ENCODE assay signal across 9 mouse cellular contexts in genomic region chr17:80471056-80471802, GRCm38 (mm10). TPM values are rescaled to one million over a fixed set of nuclear protein-coding genes. Genes with fewer than 3 reads are reported as not detected.
DNase-seq lines count a peak whose midpoint lies in the region; ATAC-seq and TF ChIP-seq lines count a peak whose summit lies in the region.
"Had no signal": no experiment of that assay in that cellular context is flagged by ENCODE, and none has a peak within 500 bp of the region (broad histone marks: within the 10 kb centered on the region; RNA-seq: fewer than 3 reads in every experiment).

No protein-coding gene starts in this region.

- H3K36me3 ChIP-seq in intestine, embryonic 15.5 days = no peaks in the 10 kb centered on the region
- H3K36me3 ChIP-seq in intestine, postnatal 0 days (ENCODE audit: control insufficient read depth, insufficient read depth) = no peaks in the 10 kb centered on the region
- H3K36me3 ChIP-seq in embryonic facial prominence, embryonic 10.5 days (replicated peaks) = peaks cover 19% of the 10 kb centered on the region

- no peaks in the 10 kb centered on the region for H3K9me3 ChIP-seq in intestine, embryonic 15.5 days
- H3K9me3 ChIP-seq in intestine, postnatal 0 days (ENCODE audit: control insufficient read depth) = no peaks in the 10 kb centered on the region
- H3K9me3 ChIP-seq in embryonic facial prominence, embryonic 10.5 days = no peaks in the 10 kb centered on the region
- H3K9me3 ChIP-seq: limb, embryonic 13.5 days had no signal

- H3K27ac ChIP-seq in intestine, embryonic 15.5 days = no peak overlapping the region
- H3K27ac ChIP-seq in intestine, postnatal 0 days (ENCODE audit: low read depth, low read length) = no peak overlapping the region
- no peak overlapping the region for H3K27ac ChIP-seq in embryonic facial prominence, embryonic 10.5 days (replicated peaks)
- H3K27ac ChIP-seq: limb, embryonic 13.5 days had no signal

- DNase-seq in R1 (ENCODE audit: low read depth, low spot score) = peak; percentile 39
- DNase-seq in embryonic facial prominence, embryonic 10.5 days (ENCODE audit: low spot score) = peak; percentile 54
- peak; percentile 54 for DNase-seq in mesoderm, embryonic 11.5 days (ENCODE audit: low read depth, low spot score)
- DNase-seq in left cerebral cortex, postnatal 14 days (ENCODE audit: low spot score in 2 of 2) = no peak
- DNase-seq in right cerebral cortex, postnatal 4 days = no peak
- no peak for DNase-seq in kidney, adult 18-20 months

- no peaks in the 10 kb centered on the region for H3K27me3 ChIP-seq in intestine, embryonic 15.5 days (replicated peaks)
- H3K27me3 ChIP-seq in intestine, postnatal 0 days (replicated peaks; ENCODE audit: control insufficient read depth, insufficient read depth, low read length) = no peaks in the 10 kb centered on the region
- H3K27me3 ChIP-seq in embryonic facial prominence, embryonic 10.5 days (replicated peaks; ENCODE audit: low read depth, poor library complexity, severe bottlenecking) = no peaks in the 10 kb centered on the region
- H3K27me3 ChIP-seq: limb, embryonic 13.5 days had no signal

- 42% methylated on average over 8 of the region's 8 CpGs for WGBS in intestine, embryonic 15.5 days
- WGBS in intestine, postnatal 0 days = 37% methylated on average over 8 of the region's 8 CpGs
- WGBS in embryonic facial prominence, embryonic 10.5 days = 44% methylated on average over 8 of the region's 8 CpGs

- H3K9ac ChIP-seq in intestine, embryonic 15.5 days = no peak overlapping the region
- H3K9ac ChIP-seq in intestine, postnatal 0 days (ENCODE audit: low read depth, low read length) = no peak overlapping the region
- H3K9ac ChIP-seq: limb, embryonic 13.5 days had no signal

- intact Hi-C loops in left cerebral cortex, postnatal 14 days (cut with DNase I) = no loop called here

- peak; percentile 27; the same call in 1 of the 2 replicates for ATAC-seq in intestine, embryonic 15.5 days
- ATAC-seq in intestine, postnatal 0 days = no peak

- peaks cover 5% of the 10 kb centered on the region; the same call in 1 of the 2 replicates for H3K4me1 ChIP-seq in intestine, embryonic 15.5 days (replicated peaks)
- H3K4me1 ChIP-seq in intestine, postnatal 0 days (replicated peaks; ENCODE audit: control insufficient read depth, insufficient read depth, low read length) = no peaks in the 10 kb centered on the region
- peaks cover 8% of the 10 kb centered on the region for H3K4me1 ChIP-seq in embryonic facial prominence, embryonic 10.5 days

- TF ChIP-seq CTCF in intestine, postnatal 0 days (IDR thresholded peaks at IDR 0.05; ENCODE audit: low read depth) = no peak

- no peak overlapping the region for H3K4me2 ChIP-seq in intestine, embryonic 15.5 days (replicated peaks)
- no peak overlapping the region for H3K4me2 ChIP-seq in intestine, postnatal 0 days (replicated peaks; ENCODE audit: low read depth)
- H3K4me2 ChIP-seq: limb, embryonic 13.5 days had no signal

- H3K4me3 ChIP-seq in intestine, embryonic 15.5 days (replicated peaks) = no peak overlapping the region
- H3K4me3 ChIP-seq in intestine, postnatal 0 days (ENCODE audit: low read depth, low read length) = no peak overlapping the region
- H3K4me3 ChIP-seq in embryonic facial prominence, embryonic 10.5 days = no peak overlapping the region
- H3K4me3 ChIP-seq: limb, embryonic 13.5 days had no signal

RNA-seq across cellular contexts. Expression of gene Sos1, which starts 9.0 kb away (rescaled TPM):
- 4.7 and 4.9 TPM in 2 replicates for polyA plus RNA-seq in intestine, embryonic 15.5 days (2015; fragmentation: Nextera tagmentation; extraction: Ambion mirVana)
- 3.9 and 4.4 TPM in 2 replicates for polyA plus RNA-seq in intestine, postnatal 0 days (2015; fragmentation: Nextera tagmentation; extraction: Ambion mirVana)
- polyA plus RNA-seq in embryonic facial prominence, embryonic 10.5 days (2016; fragmentation: Nextera tagmentation; extraction: Ambion mirVana) = 4.9 and 5.1 TPM in 2 replicates
- 10 to 100 TPM; 32.3 to 33.8 TPM for total RNA-seq in left cerebral cortex, postnatal 14 days (2021)

Comparison
In these comparisons a context has a peak if more than half of its experiments do, and no peak if none do; other contexts are left out.
1. DNase-seq: peak in R1 (single experiment), embryonic facial prominence, embryonic 10.5 days (single experiment) and mesoderm, embryonic 11.5 days (single experiment); none in left cerebral cortex, postnatal 14 days (0 of 2), right cerebral cortex, postnatal 4 days (single experiment) and kidney, adult 18-20 months (single experiment).